Mouse (Mus musculus) embryonic facial prominence, embryonic 15.5 days (tissue): ENCODE measurements around the gene 4933434E20Rik. TPM values are rescaled to one million over a fixed set of nuclear protein-coding genes. Genes with fewer than 3 reads are reported as not detected.

Experiments used
- ATAC-seq: fragments of 200-750 bp; cut with Nextera tagmentation; 2 replicates; pipeline ENCODE4 v1.8.0; 2017; ENCODE audit warnings: low read depth, moderate TSS enrichment; ENCODE audit not compliant: insufficient number of reproducible peaks, low FRiP score, low TSS enrichment
- H3K27ac ChIP-seq: fragments of 300-500 bp; sonication (generic); replicated peaks from 2 replicates; pipeline ENCODE4 v1.5.1; 2015; ENCODE audit warnings: mild to moderate bottlenecking, inconsistent platforms
- H3K27me3 ChIP-seq: fragments of 300-500 bp; sonication (generic); 2 replicates; pipeline ENCODE4 v1.6.1; 2015; ENCODE audit warnings: inconsistent platforms
- H3K36me3 ChIP-seq: fragments of 300-500 bp; sonication (generic); 2 replicates; pipeline ENCODE4 v1.6.1; 2015; ENCODE audit warnings: mild to moderate bottlenecking, inconsistent platforms
- H3K4me1 ChIP-seq: fragments of 300-500 bp; sonication (generic); 2 replicates; pipeline ENCODE4 v1.6.1; 2015; ENCODE audit warnings: inconsistent platforms
- H3K4me2 ChIP-seq: fragments of 300-500 bp; sonication (generic); replicated peaks from 2 replicates; pipeline ENCODE4 v1.6.1; 2015; ENCODE audit warnings: mild to moderate bottlenecking, inconsistent platforms
- H3K4me3 ChIP-seq: fragments of 300-500 bp; sonication (generic); replicated peaks from 2 replicates; pipeline ENCODE4 v1.5.1; 2015; ENCODE audit warnings: mild to moderate bottlenecking, inconsistent platforms
- H3K9ac ChIP-seq: fragments of 300-500 bp; sonication (generic); 2 replicates; pipeline ENCODE4 v1.6.1; 2015; ENCODE audit warnings: inconsistent platforms
- H3K9me3 ChIP-seq: fragments of 300-500 bp; sonication (generic); replicated peaks from 2 replicates; pipeline ENCODE4 v1.6.1; 2016; ENCODE audit warnings: inconsistent platforms
- WGBS: fragments of 180-500 bp; shearing (Covaris S2); methylation state at CpG from one replicate; pipeline ENCODE4 v1.1.7; 2015; 5-methylcytosine and 5-hydroxymethylcytosine counted together
- polyA plus RNA-seq: library from polyadenylated mRNA; unstranded; fragments of >200 nt; fragmentation: Nextera tagmentation; extraction: Ambion mirVana; gene quantifications from 2 replicates; pipeline ENCODE4 v1.2.1, GENCODE M21; 2015

Gene 4933434E20Rik
- 132 and 149 TPM in 2 replicates for polyA plus RNA-seq

DNA sequence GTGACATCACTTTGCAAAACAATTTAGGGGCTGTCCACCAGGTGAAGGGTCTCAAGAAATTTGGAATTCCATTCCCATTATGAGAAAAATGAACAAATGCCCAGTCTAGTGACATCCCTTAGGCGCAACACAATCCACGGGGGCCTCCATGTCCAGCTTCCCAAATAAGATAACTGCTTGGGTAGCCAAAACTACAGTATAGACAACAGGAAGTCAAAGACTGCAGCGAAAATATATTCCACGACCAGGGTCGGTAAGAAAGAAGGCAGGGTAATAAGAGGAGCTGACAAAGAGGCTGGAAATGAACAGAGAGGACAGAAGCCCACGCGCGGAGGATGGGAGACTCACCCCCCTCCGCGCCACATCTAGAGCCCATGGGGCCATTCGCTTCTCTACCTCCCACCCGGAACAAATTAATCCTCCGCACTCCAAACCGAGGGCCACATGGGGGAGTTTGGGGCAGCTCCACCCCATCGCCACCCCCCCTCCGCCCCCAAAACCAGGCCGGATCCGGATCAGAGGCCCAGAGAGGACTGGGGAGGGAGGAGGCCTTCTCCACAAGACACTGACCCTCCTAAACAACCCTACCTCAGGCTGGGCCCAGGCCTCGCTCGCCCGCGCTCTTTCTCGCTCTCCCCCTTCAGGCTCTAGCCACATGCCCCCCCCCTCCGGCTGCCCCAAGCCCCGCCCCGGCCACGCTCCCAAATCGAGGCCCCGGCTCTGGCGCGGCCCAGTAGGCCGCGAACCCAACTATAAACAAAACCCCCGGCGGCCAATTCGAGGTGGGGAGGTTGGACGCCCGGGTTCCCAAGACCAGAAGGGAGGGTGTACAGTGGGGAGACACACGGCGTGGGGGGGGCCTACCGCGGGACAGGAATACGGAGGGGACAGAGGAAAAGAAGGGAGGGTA, at the start of gene 4933434E20Rik:
Gene 4933434E20Rik (plus strand): TSS at position 196 of the 910 bp plus-strand sequence.
- no peaks in the 10 kb centered on the region for H3K9me3 ChIP-seq
- peak within 1 kb of the TSS; percentile 87 for H3K4me3 ChIP-seq
- H3K27ac ChIP-seq: peak within 1 kb of the TSS; percentile 98
- peak within 1 kb of the TSS; percentile 93 for H3K9ac ChIP-seq
- ATAC-seq: peak; percentile 65
- no peaks in the 10 kb centered on the region for H3K27me3 ChIP-seq
- H3K4me2 ChIP-seq: peak within 1 kb of the TSS; percentile 57
- WGBS: under 1% methylated on average over 43 of the region's 43 CpGs
- peaks cover 27% of the 10 kb centered on the region for H3K36me3 ChIP-seq
- peaks cover 24% of the 10 kb centered on the region for H3K4me1 ChIP-seq

DNA sequence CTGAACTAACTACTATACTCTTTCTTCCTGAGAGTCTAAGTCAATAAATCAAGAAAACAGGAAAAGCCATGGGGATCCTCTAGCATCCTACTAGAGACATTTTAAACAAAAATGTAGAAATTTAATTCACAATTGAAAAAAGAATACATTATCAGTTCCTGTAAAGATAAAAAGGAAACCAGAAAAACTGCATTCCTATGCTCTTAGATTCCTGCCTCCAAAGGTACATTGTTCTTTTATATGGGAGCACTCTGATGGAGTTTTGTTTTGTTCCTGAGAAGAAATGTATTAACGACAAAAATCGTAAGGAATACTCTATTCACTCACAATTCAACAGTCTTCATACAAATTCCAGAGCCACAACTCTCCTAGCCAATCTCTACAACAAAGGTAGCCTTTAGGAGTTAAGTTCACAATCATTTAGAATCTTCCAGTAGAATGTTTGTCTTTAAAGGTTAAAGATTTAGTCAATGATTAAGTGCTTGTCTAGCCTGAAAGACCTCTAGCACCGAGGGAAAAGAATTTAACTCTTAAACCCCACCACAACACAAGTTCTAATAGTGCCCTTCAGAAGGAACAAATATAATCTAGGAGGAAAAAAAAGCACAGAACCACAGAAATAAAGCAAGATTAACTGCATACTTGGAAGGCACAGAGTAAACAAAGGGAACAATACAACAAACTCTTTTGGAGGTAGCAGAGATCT, 47.2 kb upstream of the 4933434E20Rik start:
- no peak for ATAC-seq
- Histone ChIP-seq H3K27me3 (no peaks in the 10 kb centered on the region), H3K4me1 (peaks cover 8% of the 10 kb centered on the region), H3K4me2 (no peak overlapping the region), H3K4me3 (no peak overlapping the region), H3K9ac (no peak overlapping the region), H3K9me3 (no peaks in the 10 kb centered on the region), H3K36me3 (peaks cover 66% of the 10 kb centered on the region), H3K27ac (no peak overlapping the region)
- WGBS: 58% methylated on average over 3 of the region's 3 CpGs

DNA sequence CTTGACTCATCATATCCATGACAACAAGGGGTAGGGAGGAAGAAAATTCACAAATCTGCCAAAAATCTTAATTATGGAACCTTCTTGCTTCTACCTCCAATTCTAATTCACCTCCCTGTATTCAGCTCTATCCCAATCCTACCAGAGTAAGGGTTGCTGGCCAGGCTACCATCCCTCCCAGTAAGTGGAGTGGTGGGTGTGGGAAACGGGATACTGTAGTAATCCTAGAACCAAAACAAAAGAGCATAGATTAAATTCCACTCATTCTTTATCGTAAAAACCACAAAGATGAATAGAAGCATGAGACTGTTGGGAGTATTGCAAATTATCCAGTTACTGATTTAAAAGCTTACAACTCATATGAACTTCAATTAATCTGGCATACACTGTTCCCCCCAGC, 41.1 kb upstream of the 4933434E20Rik start:
- no peaks in the 10 kb centered on the region for H3K27me3 ChIP-seq
- no peak overlapping the region for H3K9ac ChIP-seq
- H3K36me3 ChIP-seq: peaks cover 96% of the 10 kb centered on the region
- no peak for ATAC-seq
- WGBS: 51% methylated on average over 2 of the region's 2 CpGs
- no peak overlapping the region for H3K27ac ChIP-seq
- no peaks in the 10 kb centered on the region for H3K4me1 ChIP-seq
- no peaks in the 10 kb centered on the region for H3K9me3 ChIP-seq
- H3K4me2 ChIP-seq: no peak overlapping the region
- no peak overlapping the region for H3K4me3 ChIP-seq

DNA sequence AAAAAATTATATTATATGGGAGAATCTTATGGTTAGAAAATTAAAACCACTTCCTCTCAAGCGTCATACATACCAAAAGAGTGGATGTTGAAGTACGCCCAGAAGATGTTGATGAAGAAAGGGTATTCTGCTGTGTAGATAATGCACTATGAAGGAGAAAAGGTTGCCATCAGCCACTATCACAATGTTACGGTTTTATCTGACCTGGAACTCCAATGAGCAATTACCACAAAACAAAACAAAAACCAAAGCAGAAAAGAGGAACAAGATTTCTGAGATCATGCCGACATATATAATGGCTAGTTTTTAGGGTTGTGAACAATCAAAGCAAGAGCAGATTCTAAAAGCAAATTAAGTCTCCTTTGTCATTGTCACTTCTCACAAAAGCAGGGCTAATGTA, 34.8 kb upstream of the 4933434E20Rik start:
- no peak for ATAC-seq
- Histone ChIP-seq H3K27ac (no peak overlapping the region), H3K4me3 (no peak overlapping the region), H3K9me3 (no peaks in the 10 kb centered on the region), H3K4me2 (no peak overlapping the region), H3K4me1 (no peaks in the 10 kb centered on the region), H3K36me3 (peaks cover 95% of the 10 kb centered on the region), H3K9ac (no peak overlapping the region), H3K27me3 (no peaks in the 10 kb centered on the region)
- WGBS: 93% methylated on average over 4 of the region's 4 CpGs

DNA sequence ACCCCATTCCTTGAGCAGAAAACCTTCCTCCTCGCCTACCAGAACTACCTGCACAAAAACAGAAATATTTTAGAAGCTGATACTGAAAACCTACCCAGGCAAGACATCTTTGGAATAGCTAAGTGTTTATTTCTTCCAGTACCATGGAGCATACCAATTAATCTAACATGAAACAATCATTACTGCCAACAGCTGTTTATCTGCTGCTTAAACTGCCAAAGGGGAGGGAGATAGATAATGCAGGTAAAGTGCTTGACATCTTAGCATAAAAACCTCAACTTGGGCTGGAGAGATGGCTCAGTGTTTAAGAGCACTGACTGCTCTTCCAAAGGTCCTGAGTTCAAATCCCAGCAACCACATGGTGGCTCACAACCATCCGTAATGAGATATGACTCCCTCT, 16.8 kb upstream of the 4933434E20Rik start:
- no peak overlapping the region for H3K9ac ChIP-seq
- no peak overlapping the region for H3K4me2 ChIP-seq
- ATAC-seq: no peak
- H3K36me3 ChIP-seq: peaks cover 60% of the 10 kb centered on the region
- WGBS: 91% methylated on average over 2 of the region's 2 CpGs
- no peaks in the 10 kb centered on the region for H3K4me1 ChIP-seq
- no peak overlapping the region for H3K27ac ChIP-seq
- no peaks in the 10 kb centered on the region for H3K9me3 ChIP-seq
- H3K27me3 ChIP-seq: no peaks in the 10 kb centered on the region
- no peak overlapping the region for H3K4me3 ChIP-seq

DNA sequence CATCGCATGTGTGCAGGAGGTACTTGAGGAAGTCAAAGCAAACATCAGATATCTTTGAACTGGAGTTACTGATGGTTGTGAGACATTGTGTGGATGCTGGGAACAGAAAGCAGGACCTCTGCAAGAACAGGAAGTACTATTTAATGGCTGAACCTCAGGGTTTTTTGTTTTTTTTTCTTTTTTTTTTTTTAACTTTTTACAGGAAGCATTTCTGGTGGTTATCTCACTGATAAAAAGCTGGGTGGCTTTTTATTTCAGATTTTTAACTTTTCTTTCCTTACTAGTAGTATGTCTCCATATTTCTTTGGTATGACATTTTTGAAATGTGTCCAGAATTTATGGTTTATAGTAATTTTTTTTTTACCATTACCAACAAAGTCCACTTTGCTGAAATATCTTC, 15.2 kb upstream of the 4933434E20Rik start:
- H3K27ac ChIP-seq: no peak overlapping the region
- no peak overlapping the region for H3K9ac ChIP-seq
- H3K4me2 ChIP-seq: no peak overlapping the region
- no peak overlapping the region for H3K4me3 ChIP-seq
- WGBS: 97% methylated on average over 1 of the region's 1 CpGs
- no peaks in the 10 kb centered on the region for H3K9me3 ChIP-seq
- no peaks in the 10 kb centered on the region for H3K4me1 ChIP-seq
- no peak for ATAC-seq
- no peaks in the 10 kb centered on the region for H3K27me3 ChIP-seq
- peaks cover 58% of the 10 kb centered on the region for H3K36me3 ChIP-seq

DNA sequence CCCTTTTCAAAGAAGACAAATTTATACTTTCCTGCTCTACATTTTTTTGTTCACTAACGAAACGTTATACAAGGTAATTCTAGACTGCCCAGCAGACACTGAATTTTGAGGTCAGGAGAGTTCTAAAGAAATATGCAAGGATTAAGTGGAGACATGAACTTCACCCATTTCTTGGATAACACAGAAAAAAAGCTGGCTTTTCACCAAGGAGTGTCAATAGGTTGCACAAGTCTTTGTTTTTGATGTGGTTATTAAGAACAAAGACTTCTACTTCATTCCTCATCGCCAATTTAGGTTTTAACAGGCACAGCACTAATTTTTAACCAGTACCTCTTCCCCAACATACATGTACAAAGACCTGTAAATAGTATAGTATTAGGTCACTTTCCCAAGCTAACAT, 1.7 kb upstream of the 4933434E20Rik start:
- Histone ChIP-seq H3K4me2 (no peak overlapping the region), H3K9ac (no peak overlapping the region), H3K9me3 (no peaks in the 10 kb centered on the region), H3K27me3 (no peaks in the 10 kb centered on the region), H3K4me3 (no peak overlapping the region), H3K36me3 (peaks cover 23% of the 10 kb centered on the region), H3K4me1 (peaks cover 18% of the 10 kb centered on the region), H3K27ac (no peak overlapping the region)
- ATAC-seq: no peak
- WGBS: 43% methylated on average over 3 of the region's 3 CpGs

DNA sequence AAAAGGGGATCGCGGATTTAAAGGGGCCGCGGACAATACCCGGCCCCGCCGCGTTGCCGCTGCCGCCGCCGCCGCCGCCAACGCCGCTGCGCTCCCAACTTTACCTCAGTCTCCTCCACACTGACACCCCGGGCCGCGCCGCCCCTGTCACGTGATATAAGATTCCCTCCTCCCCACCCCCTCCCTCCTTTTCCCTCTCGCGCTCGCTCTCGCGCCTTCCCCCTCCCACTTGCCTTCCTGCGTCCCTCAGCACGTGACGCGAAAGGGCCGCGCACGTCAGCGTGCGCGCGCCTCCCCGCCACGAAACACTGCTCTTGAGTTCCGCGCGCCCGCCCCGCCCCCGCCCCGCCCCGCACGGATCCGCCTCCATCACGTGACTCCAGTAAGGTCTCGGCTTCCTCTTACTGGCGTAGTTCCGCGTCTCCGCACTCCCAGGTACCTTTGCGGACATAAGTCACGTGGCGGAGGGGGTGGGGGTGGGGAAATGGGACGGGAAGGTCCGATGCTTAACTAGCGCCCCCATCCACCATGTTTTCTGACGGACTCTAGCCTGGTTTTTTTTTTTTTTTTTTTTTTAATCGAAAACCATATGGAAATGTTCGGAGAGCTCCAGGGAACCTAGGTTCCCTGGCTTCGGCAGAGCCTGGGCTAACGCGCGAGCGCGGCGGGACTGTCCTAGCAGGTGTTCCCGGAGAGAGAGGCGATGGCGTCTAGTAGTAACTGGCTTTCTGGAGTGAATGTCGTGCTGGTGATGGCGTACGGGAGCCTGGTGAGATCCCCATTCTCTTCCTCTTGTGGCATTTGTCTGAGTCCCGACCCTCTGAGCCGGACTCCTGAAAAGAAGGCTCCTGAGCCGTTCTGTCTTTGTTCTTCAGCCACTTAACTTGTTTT, 1.2 kb downstream of the 4933434E20Rik start, which contains the start of gene Ubap2l:
Gene Ubap2l (minus strand): TSS at position 278 of the 891 bp plus-strand sequence.
- peak within 1 kb of the TSS; percentile 87 for H3K4me3 ChIP-seq
- H3K9ac ChIP-seq: peak within 1 kb of the TSS; percentile 93
- H3K4me1 ChIP-seq: peaks cover 24% of the 10 kb centered on the region
- peak within 1 kb of the TSS; percentile 98 for H3K27ac ChIP-seq
- no peaks in the 10 kb centered on the region for H3K27me3 ChIP-seq
- H3K4me2 ChIP-seq: peak within 1 kb of the TSS; percentile 58
- under 1% methylated on average over 81 of the region's 81 CpGs for WGBS
- no peaks in the 10 kb centered on the region for H3K9me3 ChIP-seq
- peaks cover 28% of the 10 kb centered on the region for H3K36me3 ChIP-seq
- peak; percentile 95 for ATAC-seq

DNA sequence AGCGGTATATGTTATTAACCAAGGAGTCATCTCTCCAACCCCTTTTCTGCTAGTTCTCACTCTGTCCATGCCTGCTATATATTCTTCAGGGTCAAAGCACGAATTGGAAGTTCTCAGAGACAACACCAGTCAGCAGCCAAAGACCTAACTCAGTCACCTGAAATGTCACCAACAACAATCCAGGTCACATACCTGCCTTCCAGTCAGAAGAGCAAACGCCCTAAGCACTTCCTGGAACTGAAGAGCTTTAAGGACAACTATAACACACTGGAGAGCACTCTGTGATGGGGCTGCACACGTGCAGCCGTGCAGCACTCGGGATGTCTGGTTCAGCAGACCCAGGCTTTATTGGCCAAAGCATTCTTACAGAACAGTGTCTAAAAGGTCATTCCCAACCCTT, 10.1 kb downstream of the 4933434E20Rik start:
- Histone ChIP-seq H3K27ac (no peak overlapping the region), H3K9ac (no peak overlapping the region), H3K4me1 (no peaks in the 10 kb centered on the region), H3K36me3 (peaks cover 46% of the 10 kb centered on the region), H3K4me3 (no peak overlapping the region), H3K4me2 (no peak overlapping the region), H3K27me3 (no peaks in the 10 kb centered on the region), H3K9me3 (no peaks in the 10 kb centered on the region)
- ATAC-seq: no peak
- WGBS: 90% methylated on average over 6 of the region's 6 CpGs

DNA sequence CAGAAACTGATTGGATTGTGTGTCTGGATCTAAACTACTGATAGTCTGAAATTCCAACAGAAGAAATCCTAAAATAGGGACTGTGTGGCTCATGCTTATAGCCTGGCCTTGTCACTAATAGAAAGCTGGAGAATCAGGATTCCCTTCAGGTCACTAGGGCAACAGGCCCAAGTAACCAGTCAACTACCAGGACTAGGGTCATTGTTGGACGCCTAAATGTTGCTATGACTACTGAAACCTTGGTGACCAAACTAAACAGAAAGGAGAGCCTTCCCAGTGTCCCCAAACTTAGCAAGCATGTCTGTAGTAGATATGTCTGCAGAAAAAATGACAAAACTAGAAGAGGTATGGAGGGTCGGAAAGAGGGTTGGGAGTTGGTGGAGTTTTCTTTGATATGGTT, 11.1 kb downstream of the 4933434E20Rik start:
- no peaks in the 10 kb centered on the region for H3K27me3 ChIP-seq
- peaks cover 38% of the 10 kb centered on the region for H3K36me3 ChIP-seq
- no peak overlapping the region for H3K4me2 ChIP-seq
- no peak overlapping the region for H3K9ac ChIP-seq
- no peaks in the 10 kb centered on the region for H3K9me3 ChIP-seq
- ATAC-seq: no peak
- H3K4me3 ChIP-seq: no peak overlapping the region
- 69% methylated on average over 2 of the region's 2 CpGs for WGBS
- no peak overlapping the region for H3K27ac ChIP-seq
- H3K4me1 ChIP-seq: no peaks in the 10 kb centered on the region

DNA sequence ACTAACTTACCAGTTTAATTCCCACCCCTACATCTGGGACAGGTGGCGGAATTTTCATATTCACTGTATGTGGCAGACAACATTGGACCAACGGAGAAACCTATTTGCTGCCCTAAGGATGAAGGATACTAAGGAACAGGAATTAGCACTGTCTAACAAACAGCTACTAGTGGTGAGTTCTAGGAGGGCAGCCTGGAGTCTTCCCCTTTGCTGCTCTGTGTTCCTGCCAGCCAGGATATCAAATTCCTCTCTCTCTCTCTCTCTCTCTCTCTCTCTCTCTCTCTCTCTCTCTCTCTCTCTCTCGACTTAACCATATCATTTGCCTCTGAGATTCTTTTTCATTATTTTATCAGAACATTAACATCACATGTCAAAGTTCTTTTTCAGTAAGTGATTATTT, 12.9 kb downstream of the 4933434E20Rik start:
- 63% methylated on average over 3 of the region's 3 CpGs for WGBS
- no peaks in the 10 kb centered on the region for H3K4me1 ChIP-seq
- peaks cover 32% of the 10 kb centered on the region for H3K36me3 ChIP-seq
- no peaks in the 10 kb centered on the region for H3K27me3 ChIP-seq
- no peak overlapping the region for H3K4me3 ChIP-seq
- H3K9me3 ChIP-seq: no peaks in the 10 kb centered on the region
- H3K4me2 ChIP-seq: no peak overlapping the region
- H3K27ac ChIP-seq: no peak overlapping the region
- no peak for ATAC-seq
- H3K9ac ChIP-seq: no peak overlapping the region
